Mouse (Mus musculus): ENCODE results near the gene Fabp3. TPM values are rescaled to one million over a fixed set of nuclear protein-coding genes. Genes with fewer than 3 reads are reported as not detected.

Gene Fabp3
- polyA plus RNA-seq, 1 experiment from 2014 or later, result 15.7 TPM

GRCm38 (mm10) chr4:130283826-130284225, 24.6 kb upstream of the Fabp3 start:
- Histone ChIP-seq H3K36me3 (ENCODE audit: control insufficient read depth, insufficient read depth, low read length) (no peaks in the 10 kb centered on the region), H3K4me2 (replicated peaks; ENCODE audit: low read depth, low read length) (no peak overlapping the region), H3K9ac (ENCODE audit: low read depth, low read length) (no peak overlapping the region), H3K9me3 (ENCODE audit: control insufficient read depth, low read length) (no peaks in the 10 kb centered on the region), H3K4me3 (ENCODE audit: low read length) (no peak overlapping the region), H3K27ac (ENCODE audit: low read depth, low read length) (no peak overlapping the region), H3K4me1 (ENCODE audit: control insufficient read depth, insufficient read depth, low read length) (no peaks in the 10 kb centered on the region), H3K27me3 (ENCODE audit: control insufficient read depth, insufficient read depth, low read length) (peaks cover 6% of the 10 kb centered on the region; the same call in 1 of the 2 replicates)
- no peak for ATAC-seq (ENCODE audit: low FRiP score, low TSS enrichment)
- WGBS, result 85% methylated on average over 9 of the region's 9 CpGs

DNA sequence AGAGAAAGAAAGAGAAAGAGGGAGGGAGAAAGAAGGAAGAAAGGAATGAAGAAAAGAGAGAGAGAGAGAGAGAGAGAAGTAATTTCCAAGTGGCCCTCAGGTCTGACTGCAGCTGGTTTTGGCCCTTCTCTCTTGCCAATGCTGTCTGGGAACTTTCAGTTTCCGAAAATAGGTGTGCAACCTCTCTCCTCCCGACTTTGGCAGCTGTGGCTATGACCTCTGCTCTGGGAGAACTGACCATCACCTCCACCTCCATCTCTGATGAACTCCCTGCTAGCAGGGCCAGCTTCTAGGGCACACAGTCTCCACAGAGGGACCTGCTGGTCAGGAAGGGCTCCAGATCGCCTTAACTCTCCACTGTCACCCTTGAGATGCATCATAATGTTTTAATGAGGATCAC, 21.9 kb upstream of the Fabp3 start:
- no peaks in the 10 kb centered on the region for H3K27me3 ChIP-seq (ENCODE audit: control insufficient read depth, insufficient read depth, low read length)
- ATAC-seq (ENCODE audit: low FRiP score, low TSS enrichment), result no peak
- no peaks in the 10 kb centered on the region for H3K36me3 ChIP-seq (ENCODE audit: control insufficient read depth, insufficient read depth, low read length)
- H3K9ac ChIP-seq (ENCODE audit: low read depth, low read length), result no peak overlapping the region
- H3K4me3 ChIP-seq (ENCODE audit: low read length), result no peak overlapping the region
- no peak overlapping the region for H3K4me2 ChIP-seq (replicated peaks; ENCODE audit: low read depth, low read length)
- no peaks in the 10 kb centered on the region for H3K4me1 ChIP-seq (ENCODE audit: control insufficient read depth, insufficient read depth, low read length)
- no peaks in the 10 kb centered on the region for H3K9me3 ChIP-seq (ENCODE audit: control insufficient read depth, low read length)
- H3K27ac ChIP-seq (ENCODE audit: low read depth, low read length), result no peak overlapping the region
- 42% methylated on average over 3 of the region's 3 CpGs for WGBS

- Histone ChIP-seq H3K4me1 (ENCODE audit: control insufficient read depth, insufficient read depth, low read length) (no peaks in the 10 kb centered on the region), H3K36me3 (ENCODE audit: control insufficient read depth, insufficient read depth, low read length) (no peaks in the 10 kb centered on the region), H3K4me3 (ENCODE audit: low read length) (no peak overlapping the region), H3K27ac (ENCODE audit: low read depth, low read length) (no peak overlapping the region), H3K9me3 (ENCODE audit: control insufficient read depth, low read length) (no peaks in the 10 kb centered on the region), H3K4me2 (replicated peaks; ENCODE audit: low read depth, low read length) (no peak overlapping the region), H3K27me3 (ENCODE audit: control insufficient read depth, insufficient read depth, low read length) (no peaks in the 10 kb centered on the region), H3K9ac (ENCODE audit: low read depth, low read length) (no peak overlapping the region)
- no peak for ATAC-seq (ENCODE audit: low FRiP score, low TSS enrichment)
- 74% methylated on average over 3 of the region's 3 CpGs for WGBS
These were observed 18.6 kb upstream of the Fabp3 start for GRCm38 (mm10) chr4:130289824-130290223.

DNA sequence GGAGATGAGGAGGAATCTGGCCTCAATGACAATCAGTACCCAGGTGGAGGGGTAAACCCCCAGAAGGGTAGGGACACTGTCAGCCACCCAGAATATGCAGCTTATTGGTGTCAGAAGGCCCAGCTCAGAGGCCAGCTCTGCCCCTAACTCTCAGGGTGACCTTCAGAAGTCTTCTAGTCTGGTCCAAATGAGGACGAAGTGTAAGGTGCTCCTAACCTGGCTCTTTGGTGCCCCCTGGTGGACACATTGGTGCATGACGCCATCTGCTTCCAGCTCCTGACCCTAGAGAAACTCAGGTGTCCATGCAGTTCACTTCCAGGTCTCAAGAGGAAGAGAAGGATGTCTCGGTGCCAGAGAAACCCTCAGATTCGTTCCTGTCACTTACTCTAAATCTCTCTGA, 16.1 kb upstream of the Fabp3 start:
- WGBS, result 2% methylated on average over 4 of the region's 4 CpGs
- Histone ChIP-seq H3K27me3 (ENCODE audit: control insufficient read depth, insufficient read depth, low read length) (no peaks in the 10 kb centered on the region; the same call in 1 of the 2 replicates), H3K9ac (ENCODE audit: low read depth, low read length) (no peak overlapping the region), H3K4me2 (replicated peaks; ENCODE audit: low read depth, low read length) (no peak overlapping the region), H3K36me3 (ENCODE audit: control insufficient read depth, insufficient read depth, low read length) (no peaks in the 10 kb centered on the region), H3K4me1 (ENCODE audit: control insufficient read depth, insufficient read depth, low read length) (no peaks in the 10 kb centered on the region), H3K9me3 (ENCODE audit: control insufficient read depth, low read length) (no peaks in the 10 kb centered on the region), H3K27ac (ENCODE audit: low read depth, low read length) (no peak overlapping the region), H3K4me3 (ENCODE audit: low read length) (no peak overlapping the region)
- peak; percentile 76 for ATAC-seq (ENCODE audit: low FRiP score, low TSS enrichment)

GRCm38 (mm10) chr4:130294513-130294912, 13.9 kb upstream of the Fabp3 start:
- H3K9me3 ChIP-seq (ENCODE audit: control insufficient read depth, low read length), result no peaks in the 10 kb centered on the region
- H3K36me3 ChIP-seq (ENCODE audit: control insufficient read depth, insufficient read depth, low read length), result no peaks in the 10 kb centered on the region
- no peaks in the 10 kb centered on the region; the same call in 1 of the 2 replicates for H3K27me3 ChIP-seq (ENCODE audit: control insufficient read depth, insufficient read depth, low read length)
- H3K4me1 ChIP-seq (ENCODE audit: control insufficient read depth, insufficient read depth, low read length), result no peaks in the 10 kb centered on the region
- no peak overlapping the region for H3K4me3 ChIP-seq (ENCODE audit: low read length)
- no peak overlapping the region for H3K9ac ChIP-seq (ENCODE audit: low read depth, low read length)
- H3K27ac ChIP-seq (ENCODE audit: low read depth, low read length), result no peak overlapping the region
- WGBS, result 83% methylated on average over 8 of the region's 8 CpGs
- ATAC-seq (ENCODE audit: low FRiP score, low TSS enrichment), result no peak
- no peak overlapping the region for H3K4me2 ChIP-seq (replicated peaks; ENCODE audit: low read depth, low read length)

- no peak for ATAC-seq (ENCODE audit: low FRiP score, low TSS enrichment)
- H3K4me3 ChIP-seq (ENCODE audit: low read length), result no peak overlapping the region
- H3K36me3 ChIP-seq (ENCODE audit: control insufficient read depth, insufficient read depth, low read length), result no peaks in the 10 kb centered on the region
- no peaks in the 10 kb centered on the region for H3K4me1 ChIP-seq (ENCODE audit: control insufficient read depth, insufficient read depth, low read length)
- no peak overlapping the region for H3K9ac ChIP-seq (ENCODE audit: low read depth, low read length)
- no peaks in the 10 kb centered on the region; the same call in 1 of the 2 replicates for H3K27me3 ChIP-seq (ENCODE audit: control insufficient read depth, insufficient read depth, low read length)
- no peaks in the 10 kb centered on the region for H3K9me3 ChIP-seq (ENCODE audit: control insufficient read depth, low read length)
- WGBS, result 46% methylated on average over 23 of the region's 23 CpGs
- H3K27ac ChIP-seq (ENCODE audit: low read depth, low read length), result no peak overlapping the region
- no peak overlapping the region for H3K4me2 ChIP-seq (replicated peaks; ENCODE audit: low read depth, low read length)
These were observed 13.2 kb upstream of the Fabp3 start for GRCm38 (mm10) chr4:130295047-130295745.

DNA sequence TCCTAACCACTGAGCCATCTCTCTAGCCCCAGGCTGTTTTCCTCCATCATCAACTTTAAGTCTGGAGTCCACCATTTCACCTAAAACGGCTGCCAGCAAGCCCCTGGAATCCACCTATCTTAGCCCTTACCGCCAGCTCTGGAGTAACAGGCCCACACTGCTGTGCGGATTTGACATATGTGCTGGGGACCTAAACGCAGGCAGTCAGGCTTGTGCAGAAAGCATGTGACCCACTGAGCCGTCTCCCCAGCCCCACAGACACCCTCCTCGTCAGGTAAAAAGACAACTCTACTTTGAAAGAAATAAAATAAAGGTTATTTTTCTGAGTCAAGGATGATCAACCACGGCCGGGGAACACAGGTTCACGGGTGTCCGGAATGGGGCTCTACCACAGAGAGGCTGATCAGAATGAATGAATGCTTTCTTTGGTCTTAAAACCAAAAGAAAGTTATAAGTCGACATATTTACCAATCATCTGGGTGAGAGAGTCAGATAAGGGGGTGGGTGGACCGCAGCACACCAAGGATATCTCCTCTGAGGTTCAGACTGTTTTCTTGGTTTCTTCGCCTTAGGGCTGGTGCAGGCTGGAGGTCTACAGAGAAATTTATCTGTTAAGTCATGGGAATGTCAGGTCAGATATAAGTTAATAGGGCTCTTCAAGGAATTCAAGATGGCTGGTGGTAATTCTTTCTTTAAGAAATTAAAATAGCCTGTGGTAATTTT, 12.0 kb upstream of the Fabp3 start:
- H3K27me3 ChIP-seq (ENCODE audit: control insufficient read depth, insufficient read depth, low read length), result no peaks in the 10 kb centered on the region; the same call in 1 of the 2 replicates
- H3K9me3 ChIP-seq (ENCODE audit: control insufficient read depth, low read length), result no peaks in the 10 kb centered on the region
- no peak overlapping the region for H3K4me2 ChIP-seq (replicated peaks; ENCODE audit: low read depth, low read length)
- WGBS, result 86% methylated on average over 13 of the region's 13 CpGs
- H3K4me3 ChIP-seq (ENCODE audit: low read length), result no peak overlapping the region
- no peak overlapping the region for H3K9ac ChIP-seq (ENCODE audit: low read depth, low read length)
- H3K27ac ChIP-seq (ENCODE audit: low read depth, low read length), result no peak overlapping the region
- H3K36me3 ChIP-seq (ENCODE audit: control insufficient read depth, insufficient read depth, low read length), result no peaks in the 10 kb centered on the region
- ATAC-seq (ENCODE audit: low FRiP score, low TSS enrichment), result no peak
- no peaks in the 10 kb centered on the region for H3K4me1 ChIP-seq (ENCODE audit: control insufficient read depth, insufficient read depth, low read length)

GRCm38 (mm10) chr4:130297123-130297529, 11.3 kb upstream of the Fabp3 start:
- H3K9me3 ChIP-seq (ENCODE audit: control insufficient read depth, low read length), result no peaks in the 10 kb centered on the region
- H3K27ac ChIP-seq (ENCODE audit: low read depth, low read length), result no peak overlapping the region
- no peak overlapping the region for H3K9ac ChIP-seq (ENCODE audit: low read depth, low read length)
- H3K4me3 ChIP-seq (ENCODE audit: low read length), result no peak overlapping the region
- no peak overlapping the region for H3K4me2 ChIP-seq (replicated peaks; ENCODE audit: low read depth, low read length)
- WGBS, result 16% methylated on average over 13 of the region's 13 CpGs
- no peaks in the 10 kb centered on the region for H3K4me1 ChIP-seq (ENCODE audit: control insufficient read depth, insufficient read depth, low read length)
- H3K27me3 ChIP-seq (ENCODE audit: control insufficient read depth, insufficient read depth, low read length), result no peaks in the 10 kb centered on the region; the same call in 1 of the 2 replicates
- ATAC-seq (ENCODE audit: low FRiP score, low TSS enrichment), result peak; percentile 28
- no peaks in the 10 kb centered on the region for H3K36me3 ChIP-seq (ENCODE audit: control insufficient read depth, insufficient read depth, low read length)

All from kidney, embryonic 14.5 days (tissue).